In genomic region chr19:6347615-6348014, GRCm38 (mm10) we compare ENCODE assay signal across 24 mouse cellular contexts. TPM values are rescaled to one million over a fixed set of nuclear protein-coding genes. Genes with fewer than 3 reads are reported as not detected.
DNase-seq lines count a peak whose midpoint lies in the region; ATAC-seq and TF ChIP-seq lines count a peak whose summit lies in the region.
"Had no signal": no experiment of that assay in that cellular context is flagged by ENCODE, and none has a peak within 500 bp of the region (broad histone marks: within the 10 kb centered on the region; RNA-seq: fewer than 3 reads in every experiment).

No protein-coding gene starts in this region.

- ATAC-seq in kidney, embryonic 15.5 days (replicated peaks; ENCODE audit: low FRiP score) = no peak
- ATAC-seq in kidney, embryonic 16.5 days (ENCODE audit: low FRiP score, low TSS enrichment) = no peak
- ATAC-seq in midbrain, embryonic 11.5 days (ENCODE audit: low FRiP score) = no peak
- no peak for ATAC-seq in midbrain, embryonic 14.5 days (ENCODE audit: low FRiP score, low TSS enrichment)
- ATAC-seq: activated CD4-positive, CD25-positive, alpha-beta regulatory T cell, adult 4 months; CD4-positive, CD25-positive, alpha-beta regulatory T cell, adult 4 months; forebrain, embryonic 13.5 days; forebrain, embryonic 15.5 days; Patski had no signal

- 89% methylated on average over 4 of the region's 4 CpGs for WGBS in kidney, embryonic 15.5 days
- WGBS in kidney, embryonic 16.5 days = 90% methylated on average over 4 of the region's 4 CpGs
- WGBS in midbrain, embryonic 11.5 days = 95% methylated on average over 4 of the region's 4 CpGs
- 92% methylated on average over 4 of the region's 4 CpGs for WGBS in midbrain, embryonic 14.5 days

- peak; percentile 11 for DNase-seq in gastrocnemius, adult 2 months
- no peak for DNase-seq in gastrocnemius, postnatal 14 days
- DNase-seq in midbrain, embryonic 11.5 days (ENCODE audit: low spot score, missing footprints) = peak; percentile 51
- no peak for DNase-seq in midbrain, embryonic 14.5 days
- DNase-seq: adrenal gland, adult 8-10 months; adrenal gland, postnatal 14 days; adrenal gland, postnatal 36 days; B cell, adult 2 months; cerebellum, adult 11-12 months; cerebellum, adult 2 months; cerebellum, adult 9-10 months; cerebellum, postnatal 10 days; cerebellum, postnatal 25 days had no signal

- no peak overlapping the region for H3K27ac ChIP-seq in gastrocnemius, adult 2 months
- H3K27ac ChIP-seq in kidney, embryonic 15.5 days = peak overlapping the region; percentile 81; the same call in 1 of the 2 replicates
- no peak overlapping the region for H3K27ac ChIP-seq in kidney, embryonic 16.5 days (ENCODE audit: low read length)
- no peak overlapping the region for H3K27ac ChIP-seq in midbrain, embryonic 11.5 days (ENCODE audit: low read depth, low read length)
- no peak overlapping the region for H3K27ac ChIP-seq in midbrain, embryonic 14.5 days (replicated peaks; ENCODE audit: low read depth, low read length)
- H3K27ac ChIP-seq: embryonic facial prominence, embryonic 10.5 days; embryonic facial prominence, embryonic 12.5 days; forebrain, embryonic 13.5 days; forebrain, embryonic 15.5 days had no signal

- peaks cover 50% of the 10 kb centered on the region for H3K4me1 ChIP-seq in kidney, embryonic 15.5 days
- peaks cover 23% of the 10 kb centered on the region for H3K4me1 ChIP-seq in kidney, embryonic 16.5 days (ENCODE audit: insufficient read depth, low read length)
- peaks cover 2% of the 10 kb centered on the region; the same call in 1 of the 2 replicates for H3K4me1 ChIP-seq in midbrain, embryonic 11.5 days (ENCODE audit: control insufficient read depth, insufficient read depth, low read length)
- H3K4me1 ChIP-seq in midbrain, embryonic 14.5 days (ENCODE audit: control insufficient read depth, insufficient read depth, low read length) = no peaks in the 10 kb centered on the region
- H3K4me1 ChIP-seq: forebrain, embryonic 13.5 days; forebrain, embryonic 15.5 days had no signal

- no peaks in the 10 kb centered on the region for H3K27me3 ChIP-seq in kidney, embryonic 15.5 days
- no peaks in the 10 kb centered on the region for H3K27me3 ChIP-seq in kidney, embryonic 16.5 days (ENCODE audit: insufficient read depth, low read length)
- H3K27me3 ChIP-seq in midbrain, embryonic 11.5 days (ENCODE audit: control insufficient read depth, insufficient read depth, low read length) = no peaks in the 10 kb centered on the region
- H3K27me3 ChIP-seq in midbrain, embryonic 14.5 days (ENCODE audit: control insufficient read depth, insufficient read depth, low read length) = no peaks in the 10 kb centered on the region
- H3K27me3 ChIP-seq: CH12.LX; embryonic facial prominence, embryonic 12.5 days; forebrain, embryonic 13.5 days; forebrain, embryonic 15.5 days; Patski had no signal

- no peak for TF ChIP-seq CTCF in gastrocnemius, adult 2 months (IDR thresholded peaks at IDR 0.05)

- no peak overlapping the region for H3K4me3 ChIP-seq in gastrocnemius, adult 2 months
- H3K4me3 ChIP-seq in kidney, embryonic 15.5 days (replicated peaks) = no peak overlapping the region
- no peak overlapping the region for H3K4me3 ChIP-seq in kidney, embryonic 16.5 days (ENCODE audit: low read length)
- H3K4me3 ChIP-seq in midbrain, embryonic 11.5 days (ENCODE audit: low read depth, low read length) = no peak overlapping the region
- no peak overlapping the region for H3K4me3 ChIP-seq in midbrain, embryonic 14.5 days (replicated peaks; ENCODE audit: low read depth, low read length)
- H3K4me3 ChIP-seq: embryonic facial prominence, embryonic 10.5 days; embryonic facial prominence, embryonic 12.5 days; forebrain, embryonic 13.5 days; forebrain, embryonic 15.5 days had no signal

- no peak overlapping the region for H3K4me2 ChIP-seq in kidney, embryonic 15.5 days
- no peak overlapping the region for H3K4me2 ChIP-seq in kidney, embryonic 16.5 days (replicated peaks; ENCODE audit: low read depth, low read length)
- H3K4me2 ChIP-seq in midbrain, embryonic 11.5 days = no peak overlapping the region
- H3K4me2 ChIP-seq in midbrain, embryonic 14.5 days (ENCODE audit: low read length) = no peak overlapping the region
- H3K4me2 ChIP-seq: embryonic facial prominence, embryonic 12.5 days; forebrain, embryonic 13.5 days; forebrain, embryonic 15.5 days had no signal

- H3K9ac ChIP-seq in kidney, embryonic 15.5 days = no peak overlapping the region
- no peak overlapping the region for H3K9ac ChIP-seq in kidney, embryonic 16.5 days (replicated peaks; ENCODE audit: low read length)
- no peak overlapping the region for H3K9ac ChIP-seq in midbrain, embryonic 11.5 days (ENCODE audit: low read length)
- H3K9ac ChIP-seq in midbrain, embryonic 14.5 days (replicated peaks; ENCODE audit: low read length) = no peak overlapping the region
- H3K9ac ChIP-seq: embryonic facial prominence, embryonic 12.5 days; forebrain, embryonic 13.5 days; forebrain, embryonic 15.5 days had no signal

- H3K36me3 ChIP-seq in kidney, embryonic 15.5 days = peaks cover 55% of the 10 kb centered on the region
- peaks cover 28% of the 10 kb centered on the region for H3K36me3 ChIP-seq in kidney, embryonic 16.5 days (ENCODE audit: insufficient read depth, low read length)
- H3K36me3 ChIP-seq in midbrain, embryonic 11.5 days (ENCODE audit: control insufficient read depth, insufficient read depth, low read length) = no peaks in the 10 kb centered on the region
- peaks cover 79% of the 10 kb centered on the region for H3K36me3 ChIP-seq in midbrain, embryonic 14.5 days (ENCODE audit: control insufficient read depth, insufficient read depth, low read length)

- intact Hi-C loops in gastrocnemius, adult 2 months (cut with DNase I) = no loop called here
- intact Hi-C loops in gastrocnemius, postnatal 14 days (cut with DNase I; ENCODE audit: low total_unique reads) = no loop called here

- no peaks in the 10 kb centered on the region for H3K9me3 ChIP-seq in kidney, embryonic 15.5 days (replicated peaks)
- no peaks in the 10 kb centered on the region for H3K9me3 ChIP-seq in kidney, embryonic 16.5 days (ENCODE audit: low read length)
- H3K9me3 ChIP-seq in midbrain, embryonic 11.5 days (ENCODE audit: control insufficient read depth, low read length) = no peaks in the 10 kb centered on the region
- H3K9me3 ChIP-seq in midbrain, embryonic 14.5 days (ENCODE audit: control insufficient read depth, low read length) = no peaks in the 10 kb centered on the region
- H3K9me3 ChIP-seq: embryonic facial prominence, embryonic 10.5 days; embryonic facial prominence, embryonic 12.5 days; forebrain, embryonic 13.5 days; forebrain, embryonic 15.5 days; G1E had no signal

RNA-seq across cellular contexts. Expression of gene Map4k2, which starts 6.7 kb away (rescaled TPM):
- 10 to 100 TPM; 13.1 to 14.2 TPM for total RNA-seq in gastrocnemius, adult 2 months (2021)
- total RNA-seq in gastrocnemius, postnatal 14 days (2021) = 10 to 100 TPM in 1 of 2 experiments, 1 to 10 TPM in 1; 9.5 to 14.4 TPM
- polyA plus RNA-seq in kidney, embryonic 15.5 days (2015; fragmentation: Nextera tagmentation; extraction: Ambion mirVana) = 18.7 and 21.9 TPM in 2 replicates
- 25.9 and 28.7 TPM in 2 replicates for polyA plus RNA-seq in kidney, embryonic 16.5 days (2015; fragmentation: Nextera tagmentation; extraction: Ambion mirVana)
- polyA plus RNA-seq in midbrain, embryonic 11.5 days (2014; fragmentation: Nextera tagmentation; extraction: Ambion mirVana) = 6.2 and 8.6 TPM in 2 replicates
- polyA plus RNA-seq in midbrain, embryonic 14.5 days (2014; fragmentation: Nextera tagmentation; extraction: Ambion mirVana) = 14.3 and 18.8 TPM in 2 replicates

RNA-seq across cellular contexts. Expression of gene Men1, which starts 12.8 kb away (rescaled TPM):
- 1 to 10 TPM; 7.0 to 7.8 TPM for total RNA-seq in gastrocnemius, adult 2 months (2021)
- 10 to 100 TPM; 10.1 to 11.4 TPM for total RNA-seq in gastrocnemius, postnatal 14 days (2021)
- 82.1 and 91.8 TPM in 2 replicates for polyA plus RNA-seq in kidney, embryonic 15.5 days (2015; fragmentation: Nextera tagmentation; extraction: Ambion mirVana)
- 93.0 and 96.2 TPM in 2 replicates for polyA plus RNA-seq in kidney, embryonic 16.5 days (2015; fragmentation: Nextera tagmentation; extraction: Ambion mirVana)
- 51.2 and 54.7 TPM in 2 replicates for polyA plus RNA-seq in midbrain, embryonic 11.5 days (2014; fragmentation: Nextera tagmentation; extraction: Ambion mirVana)
- 54.8 and 55.4 TPM in 2 replicates for polyA plus RNA-seq in midbrain, embryonic 14.5 days (2014; fragmentation: Nextera tagmentation; extraction: Ambion mirVana)

RNA-seq across cellular contexts. Expression of gene Sf1, which starts 15.9 kb away (rescaled TPM):
- 10 to 100 TPM; 95.2 to 98.6 TPM for total RNA-seq in gastrocnemius, adult 2 months (2021)
- total RNA-seq in gastrocnemius, postnatal 14 days (2021) = 10 to 100 TPM; 75.1 to 80.9 TPM
- 155 and 165 TPM in 2 replicates for polyA plus RNA-seq in kidney, embryonic 15.5 days (2015; fragmentation: Nextera tagmentation; extraction: Ambion mirVana)
- polyA plus RNA-seq in kidney, embryonic 16.5 days (2015; fragmentation: Nextera tagmentation; extraction: Ambion mirVana) = 132 and 150 TPM in 2 replicates
- polyA plus RNA-seq in midbrain, embryonic 11.5 days (2014; fragmentation: Nextera tagmentation; extraction: Ambion mirVana) = 186 and 215 TPM in 2 replicates
- 99.6 and 125 TPM in 2 replicates for polyA plus RNA-seq in midbrain, embryonic 14.5 days (2014; fragmentation: Nextera tagmentation; extraction: Ambion mirVana)

RNA-seq across cellular contexts. Expression of gene Pygm, which starts 36.6 kb away (rescaled TPM):
- over 10,000 TPM in 1 of 2 experiments, 1,000 to 10,000 TPM in 1; 6,181 to 10,031 TPM for total RNA-seq in gastrocnemius, adult 2 months (2021)
- total RNA-seq in gastrocnemius, postnatal 14 days (2021) = 1,000 to 10,000 TPM; 4,021 to 4,833 TPM
- 28.2 and 30.4 TPM in 2 replicates for polyA plus RNA-seq in kidney, embryonic 15.5 days (2015; fragmentation: Nextera tagmentation; extraction: Ambion mirVana)
- 36.2 and 38.3 TPM in 2 replicates for polyA plus RNA-seq in kidney, embryonic 16.5 days (2015; fragmentation: Nextera tagmentation; extraction: Ambion mirVana)
- polyA plus RNA-seq in midbrain, embryonic 11.5 days (2014; fragmentation: Nextera tagmentation; extraction: Ambion mirVana) = 0.81 and 1.8 TPM in 2 replicates
- polyA plus RNA-seq in midbrain, embryonic 14.5 days (2014; fragmentation: Nextera tagmentation; extraction: Ambion mirVana) = 2.0 and 2.9 TPM in 2 replicates

RNA-seq across cellular contexts. Expression of gene Cdc42bpg, which starts 41.4 kb away (rescaled TPM):
- 1 to 10 TPM; 6.0 to 6.4 TPM for total RNA-seq in gastrocnemius, adult 2 months (2021)
- 1 to 10 TPM; 3.4 to 3.9 TPM for total RNA-seq in gastrocnemius, postnatal 14 days (2021)
- polyA plus RNA-seq in kidney, embryonic 15.5 days (2015; fragmentation: Nextera tagmentation; extraction: Ambion mirVana) = 0.78 and 1.0 TPM in 2 replicates
- polyA plus RNA-seq in kidney, embryonic 16.5 days (2015; fragmentation: Nextera tagmentation; extraction: Ambion mirVana) = 0.80 and 1.5 TPM in 2 replicates
- 0.23 and 0.42 TPM in 2 replicates for polyA plus RNA-seq in midbrain, embryonic 11.5 days (2014; fragmentation: Nextera tagmentation; extraction: Ambion mirVana)
- polyA plus RNA-seq in midbrain, embryonic 14.5 days (2014; fragmentation: Nextera tagmentation; extraction: Ambion mirVana) = 0.43 and 1.3 TPM in 2 replicates

Comparison
In these comparisons a context has a peak if more than half of its experiments do, and no peak if none do; other contexts are left out.
1. DNase-seq: peak in gastrocnemius, adult 2 months (single experiment) and midbrain, embryonic 11.5 days (single experiment); none in gastrocnemius, postnatal 14 days (single experiment) and midbrain, embryonic 14.5 days (single experiment).